Mouse (Mus musculus) megakaryocyte, embryonic 14.5 days (primary cell): ENCODE data around the gene Dlg4.

Experiments used
- FLI1 ChIP-seq: IDR thresholded peaks from 2 replicates; pipeline ENCODE4 v1.6.1; 2012; ENCODE audit warnings: low read length, inconsistent platforms, mixed read lengths
- GATA1 ChIP-seq: IDR thresholded peaks from 3 replicates; pipeline ENCODE4 v1.6.1; 2012; ENCODE audit warnings: mixed read lengths, low read length, inconsistent platforms, borderline replicate concordance

DNA sequence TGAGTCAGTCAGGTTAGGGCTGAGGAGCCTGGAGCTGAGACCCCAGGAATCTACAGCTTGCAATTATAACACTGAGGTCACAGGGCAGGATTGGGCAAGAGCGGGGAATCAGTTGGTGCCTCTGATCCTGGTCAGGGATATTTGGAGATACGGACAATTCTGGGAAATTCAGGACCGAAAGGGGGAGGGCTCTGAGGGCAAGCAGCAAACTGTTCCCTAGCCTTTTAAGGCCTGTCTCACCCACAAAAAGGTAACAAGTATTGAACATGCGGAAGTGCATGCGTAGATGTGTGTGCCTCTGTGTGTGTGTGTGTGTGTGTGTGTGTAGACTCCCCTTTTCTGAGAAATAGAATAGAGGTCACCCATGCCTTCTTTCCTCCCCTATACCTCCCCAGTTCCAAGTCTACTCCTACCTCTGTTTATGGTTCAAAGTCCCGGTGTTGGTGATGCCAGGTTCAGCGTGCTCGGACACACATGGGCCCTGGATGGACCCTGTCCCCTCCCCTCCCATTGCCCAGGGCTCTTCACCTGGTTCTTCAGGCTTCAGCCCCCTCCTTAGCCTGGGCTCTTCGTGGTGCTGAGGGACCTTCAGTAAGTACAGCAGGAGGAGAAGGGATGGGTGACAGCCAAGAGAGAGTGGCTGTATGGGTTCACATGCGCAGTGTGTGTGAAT lies 37.3 kb downstream of the Dlg4 start, which contains the start of gene Asgr1:
- TF ChIP-seq GATA1 (no peak), FLI1 (no peak)
